Mouse (Mus musculus) liver (tissue): ENCODE measurements around the gene Pxmp4.

Experiments
- DNase-seq: peaks from one replicate; pipeline ENCODE4 v3.0.0-alpha.2; 2020; ENCODE audit warnings: mixed read lengths

The Pxmp4 gene

DNA sequence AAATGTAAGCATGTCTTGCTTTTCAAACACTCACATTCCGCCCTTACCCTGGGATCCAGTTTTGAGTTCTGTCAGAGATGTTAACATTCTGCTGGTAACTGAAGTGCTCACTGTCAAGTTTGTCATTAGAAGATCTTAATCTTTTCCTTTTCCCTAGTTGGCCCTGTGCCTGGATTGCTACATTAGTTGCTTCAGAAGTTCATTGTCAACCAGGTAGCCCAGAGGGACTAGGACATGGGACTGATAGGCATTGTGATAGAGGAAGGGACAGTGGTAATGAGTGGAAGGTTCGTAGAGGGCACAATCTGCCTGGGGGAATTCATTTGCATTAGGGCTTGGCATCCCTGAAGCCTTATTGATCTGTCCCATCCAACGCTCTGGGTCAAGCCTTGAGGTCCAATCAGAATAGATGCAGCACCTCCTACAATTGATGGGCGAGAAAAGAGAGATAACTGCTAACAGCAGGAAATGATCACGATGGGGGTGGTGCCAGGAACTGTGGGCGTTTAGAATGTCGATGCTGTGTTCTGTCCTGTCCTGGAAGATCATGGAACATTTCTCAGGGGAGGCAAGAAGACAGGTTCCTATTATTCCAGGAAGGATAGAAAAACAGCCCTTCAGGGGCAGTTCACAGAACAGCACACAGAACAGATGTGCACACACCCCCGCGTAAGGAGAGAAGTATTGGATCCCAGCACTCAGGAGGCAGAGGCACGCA lies 5.7 kb upstream of the Pxmp4 start:
- no peak for DNase-seq

GRCm38 (mm10) chr2:154606965-154607364 lies 3.5 kb upstream of the Pxmp4 start:
- no peak for DNase-seq

- DNase-seq, result no peak
Measured at GRCm38 (mm10) chr2:154604156-154604555, 648 bp upstream of the Pxmp4 start.

DNA sequence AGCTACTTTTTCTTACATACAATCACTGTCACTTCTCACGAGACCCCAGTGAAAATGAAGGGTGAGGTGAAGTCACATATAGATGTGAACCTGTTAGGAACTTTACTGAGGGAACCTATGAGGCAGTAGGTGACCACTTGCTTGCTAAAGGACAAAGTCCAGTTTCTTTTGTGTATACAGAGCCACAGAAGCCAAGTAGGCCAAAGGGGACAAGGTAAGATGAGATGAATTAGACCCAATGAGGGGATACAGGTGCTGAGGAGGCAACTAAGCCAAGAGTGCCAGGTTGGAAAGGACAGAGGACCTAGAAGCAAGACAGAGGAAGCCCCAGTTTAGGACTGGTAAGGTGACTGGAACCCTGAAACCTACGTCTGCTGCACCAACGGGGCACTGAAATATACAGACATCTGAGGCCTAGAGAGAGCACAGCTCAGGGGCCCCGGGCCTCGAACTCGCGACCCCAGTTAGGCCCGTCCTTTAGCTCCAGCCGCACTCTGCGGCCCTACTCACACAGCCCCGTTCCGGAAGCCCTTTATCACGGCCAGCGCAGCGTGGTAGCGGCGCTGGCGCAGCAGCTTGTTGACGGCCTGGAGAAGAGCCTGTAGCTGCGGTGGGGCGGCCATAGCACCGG lies 386 bp downstream of the Pxmp4 start:
- no peak for DNase-seq

DNA sequence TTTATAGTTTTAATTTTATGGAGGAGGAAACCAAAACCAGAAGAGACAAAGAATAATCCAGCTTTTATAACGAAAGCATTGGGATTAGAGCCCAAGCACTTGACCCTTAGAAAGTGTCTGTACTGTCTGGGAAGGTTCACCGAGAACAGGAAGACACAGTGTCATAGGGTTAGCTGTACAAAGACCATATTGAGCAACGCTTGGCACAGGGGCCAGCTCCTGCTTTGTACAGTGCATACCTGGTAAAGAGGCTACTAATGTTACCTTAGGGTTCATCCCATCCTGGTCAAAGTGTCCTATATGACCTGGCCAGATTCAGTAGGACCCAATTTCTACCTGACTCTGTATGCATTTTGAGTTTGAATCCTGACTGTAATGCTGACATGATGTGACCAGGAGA lies 2.2 kb downstream of the Pxmp4 start:
- DNase-seq, result no peak

GRCm38 (mm10) chr2:154600586-154600985 lies 2.9 kb downstream of the Pxmp4 start:
- no peak for DNase-seq

- no peak for DNase-seq
Measured at GRCm38 (mm10) chr2:154597399-154597798, 6.1 kb downstream of the Pxmp4 start.

GRCm38 (mm10) chr2:154595775-154596174 lies 7.7 kb downstream of the Pxmp4 start:
- DNase-seq, result no peak

- peak; percentile 57 for DNase-seq
Measured at GRCm38 (mm10) chr2:154593025-154593424, 10.5 kb downstream of the Pxmp4 start.

DNA sequence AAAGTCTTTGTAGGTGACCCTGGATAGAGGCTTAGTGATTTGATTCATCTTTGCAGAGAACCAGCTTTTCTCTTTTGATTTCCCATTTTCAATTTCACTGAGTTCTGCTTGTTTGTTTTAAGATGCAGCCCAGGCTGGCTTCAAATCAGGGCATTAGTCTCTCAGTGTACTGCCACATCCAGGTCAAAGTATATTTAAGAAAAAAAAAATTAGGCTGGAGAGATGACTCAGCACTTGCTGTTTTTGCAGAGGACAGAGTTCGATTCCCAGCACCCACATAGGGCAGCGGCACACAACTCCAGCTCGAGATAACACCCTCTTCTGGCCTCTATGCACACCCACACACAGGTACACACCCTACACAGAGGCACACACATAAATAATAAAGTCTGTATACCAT lies 12.3 kb downstream of the Pxmp4 start:
- DNase-seq, result no peak

DNA sequence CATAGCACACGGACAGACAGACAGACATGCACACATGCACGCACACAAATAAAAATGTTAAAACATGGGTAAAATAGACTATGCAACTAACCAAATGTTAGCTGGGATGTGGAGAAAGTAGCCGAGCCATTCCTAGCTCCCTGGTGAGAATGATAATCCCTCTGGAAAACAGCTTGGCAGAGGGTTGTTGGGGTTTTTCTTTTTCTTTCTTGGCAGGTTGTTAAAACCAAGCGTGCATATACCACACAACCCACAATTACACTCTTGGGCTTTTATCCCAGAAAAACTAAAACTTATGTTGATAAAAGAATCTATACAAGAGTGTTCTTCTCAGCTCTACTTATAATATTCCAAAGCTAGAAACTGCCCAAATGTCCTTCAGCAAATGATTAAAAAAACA lies 14.5 kb downstream of the Pxmp4 start:
- no peak for DNase-seq

- DNase-seq, result peak; percentile 74
Measured at GRCm38 (mm10) chr2:154586405-154586804, 17.1 kb downstream of the Pxmp4 start.

GRCm38 (mm10) chr2:154584931-154585601 lies 18.4 kb downstream of the Pxmp4 start:
- DNase-seq, result no peak

DNA sequence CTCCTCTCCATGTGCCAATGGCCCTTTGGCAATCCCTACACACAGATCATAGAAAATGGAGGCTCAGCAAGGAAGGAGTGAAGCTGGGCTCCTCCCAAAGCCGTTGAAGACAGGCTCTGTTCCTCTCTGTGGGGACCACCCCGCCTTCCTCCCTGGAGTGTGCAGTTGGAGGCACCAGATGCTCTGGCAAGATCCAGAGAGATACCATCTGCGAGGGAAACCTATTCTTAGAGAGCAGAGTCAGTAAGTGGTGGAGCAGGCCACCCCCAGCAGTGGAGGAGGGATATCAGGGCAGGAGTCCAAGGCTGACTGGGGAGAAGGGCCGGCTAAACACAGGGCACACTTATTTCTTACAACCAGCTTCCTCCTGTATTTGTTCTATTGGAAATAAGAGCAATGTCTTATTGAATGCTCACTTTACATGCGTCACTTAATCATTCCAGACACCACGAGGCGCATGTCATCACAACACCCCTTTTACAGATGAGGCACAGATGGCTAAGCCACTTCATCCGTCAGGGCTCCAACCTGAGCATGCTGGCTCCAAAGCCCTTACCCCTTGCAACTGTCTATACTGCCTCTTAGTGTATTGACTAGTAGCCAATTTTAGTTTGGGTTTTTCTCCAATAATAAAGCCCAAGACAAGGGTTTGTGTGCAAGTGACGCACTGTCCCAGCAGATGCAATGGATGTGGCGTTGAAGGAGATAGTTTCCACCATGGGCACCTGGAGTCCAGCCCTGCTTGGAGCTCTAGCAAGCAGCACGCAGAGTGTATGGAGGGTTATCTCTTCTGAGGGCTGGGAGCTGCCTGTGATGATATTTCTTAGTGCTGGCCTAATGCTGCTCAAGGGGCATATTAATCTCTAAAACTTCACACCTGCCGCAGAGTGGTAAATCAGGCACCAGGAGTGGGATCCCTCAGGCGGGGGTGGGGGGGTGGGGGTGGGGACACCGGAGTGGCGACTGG lies 19.3 kb downstream of the Pxmp4 start:
- peak; percentile 44 for DNase-seq

DNA sequence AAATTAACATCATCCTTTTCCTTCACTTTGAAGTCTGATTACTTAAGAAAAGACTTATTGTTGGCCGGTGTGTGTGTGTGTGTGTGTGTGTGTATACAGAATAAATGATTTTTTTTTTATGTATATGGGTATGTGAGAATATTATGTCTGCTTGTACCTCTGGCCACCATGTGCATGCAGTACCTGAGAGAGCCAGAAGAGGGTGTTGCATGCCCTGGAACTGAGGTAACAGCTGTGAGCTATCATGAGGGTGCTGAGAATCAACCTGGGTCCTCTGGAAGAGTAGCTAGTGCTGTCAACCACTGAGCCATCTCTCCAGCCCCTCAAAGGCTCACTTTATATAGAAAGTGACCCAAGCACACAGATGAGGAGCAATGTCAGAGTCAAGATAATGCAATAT lies 22.1 kb downstream of the Pxmp4 start:
- DNase-seq, result no peak

DNA sequence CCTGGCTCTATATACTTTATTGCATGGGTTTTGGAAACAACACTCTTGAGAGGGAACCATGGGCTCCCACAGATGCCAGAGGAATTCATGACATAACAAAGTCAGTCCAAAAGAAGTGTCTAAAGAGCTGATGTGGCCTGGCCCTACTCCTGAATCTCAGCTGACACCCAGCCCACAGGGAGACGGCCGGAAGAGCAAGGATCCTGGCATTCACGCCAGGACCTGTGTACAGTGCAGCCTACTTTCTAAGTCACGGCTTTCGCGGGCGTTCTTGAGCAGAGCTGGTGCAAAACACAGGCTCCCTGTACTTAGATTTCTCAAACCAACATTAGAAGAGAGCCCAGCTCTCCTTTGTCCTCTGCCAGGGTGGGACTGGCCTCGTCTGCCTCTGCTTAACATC lies 22.9 kb downstream of the Pxmp4 start:
- no peak for DNase-seq

DNA sequence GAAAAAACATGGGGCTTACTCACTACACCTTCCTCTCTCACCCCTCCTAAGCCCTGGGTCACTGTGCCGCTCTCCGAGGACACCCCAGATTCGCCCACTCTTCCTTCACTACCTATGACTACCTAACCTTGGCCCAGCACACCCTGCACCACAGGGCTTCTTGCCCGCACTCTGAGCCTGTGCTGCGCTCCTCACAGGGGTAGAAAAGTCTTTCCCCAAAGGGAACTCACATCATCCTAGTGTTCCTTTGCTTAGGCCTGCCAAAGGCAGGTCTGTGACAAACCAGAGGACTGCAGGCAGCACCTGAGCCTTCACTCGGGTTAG lies 25.8 kb downstream of the Pxmp4 start:
- DNase-seq, result no peak

DNA sequence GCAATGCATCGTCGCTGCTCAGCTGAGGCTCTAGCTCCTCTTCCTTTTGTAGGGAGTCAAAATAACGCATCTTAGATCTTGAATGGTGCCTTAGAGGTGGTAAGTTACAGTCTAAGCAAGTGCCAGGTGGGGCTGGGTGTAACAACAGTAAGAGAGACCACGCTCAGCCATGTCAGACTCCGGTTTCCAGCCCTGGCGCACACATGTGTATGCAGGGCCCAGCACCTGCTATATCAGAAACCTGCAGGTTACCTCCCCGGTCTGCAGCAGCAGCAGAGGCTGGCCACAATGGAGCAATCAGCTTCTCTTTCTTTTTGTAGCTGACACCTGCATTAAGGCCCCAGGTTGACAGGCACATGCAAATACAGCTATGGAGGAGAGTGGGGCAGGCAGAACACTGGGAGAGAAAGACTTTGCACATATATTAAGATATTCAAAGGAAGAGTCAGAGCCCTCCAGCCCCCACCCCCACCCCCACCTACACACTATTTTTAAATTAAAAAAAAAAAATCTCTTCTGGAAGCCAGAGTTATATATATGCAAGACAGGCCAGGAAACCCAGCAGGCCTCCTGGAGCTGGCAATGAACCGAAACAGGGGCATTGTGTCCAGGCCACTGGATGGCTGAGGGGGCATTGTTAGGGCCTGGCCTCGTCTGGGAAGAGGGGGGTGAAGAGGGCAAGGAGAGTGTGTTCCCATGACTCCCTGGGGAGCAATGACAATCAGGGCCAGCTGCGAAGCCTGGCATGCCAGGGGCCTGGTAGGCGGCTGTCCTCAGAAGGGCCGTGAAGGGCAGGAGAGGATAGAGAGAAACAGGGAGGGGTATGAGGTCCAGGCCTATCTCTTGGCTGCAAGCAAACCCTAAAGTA lies 26.4 kb downstream of the Pxmp4 start:
- DNase-seq, result no peak

DNA sequence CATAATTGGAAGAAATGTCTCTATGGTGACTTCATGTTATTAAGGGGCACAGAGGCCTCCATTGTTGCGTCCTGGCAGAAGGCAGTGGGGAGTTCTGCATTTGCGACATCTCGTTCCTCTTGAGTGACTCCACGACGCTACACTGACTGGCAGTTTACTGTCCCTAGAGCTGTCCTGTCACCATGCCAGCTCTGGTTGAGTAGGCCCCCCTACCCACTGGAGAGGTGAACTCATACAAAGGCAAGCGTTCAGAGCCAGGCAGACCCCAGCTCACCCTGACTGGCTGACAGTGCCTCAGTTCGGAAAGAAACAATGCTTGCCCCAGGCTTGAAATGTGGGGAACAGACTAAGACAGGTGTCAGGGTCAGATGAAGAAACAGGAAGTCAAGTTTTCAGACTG lies 29.2 kb downstream of the Pxmp4 start:
- no peak for DNase-seq

DNA sequence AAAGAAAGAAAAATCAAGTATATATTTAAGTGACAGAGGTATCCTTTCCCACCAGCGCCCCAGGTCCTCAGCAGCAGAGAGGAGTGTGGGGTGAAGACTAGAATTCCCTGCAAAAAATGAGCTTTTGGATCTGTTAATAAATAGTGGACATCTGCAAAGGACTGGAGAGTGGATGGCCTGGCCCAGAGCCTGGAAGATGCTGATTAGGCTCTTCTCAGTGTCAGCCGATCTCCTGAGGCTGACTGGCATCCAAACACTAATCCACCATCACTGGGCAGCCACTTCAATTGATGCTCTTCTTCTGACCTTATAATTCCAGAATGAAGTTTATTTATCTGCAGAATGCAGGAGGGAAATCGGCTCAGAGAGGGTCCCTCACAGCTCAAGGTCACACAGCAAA lies 30.5 kb downstream of the Pxmp4 start:
- DNase-seq, result no peak

- no peak for DNase-seq
Measured at GRCm38 (mm10) chr2:154571976-154572375, 31.5 kb downstream of the Pxmp4 start.

DNA sequence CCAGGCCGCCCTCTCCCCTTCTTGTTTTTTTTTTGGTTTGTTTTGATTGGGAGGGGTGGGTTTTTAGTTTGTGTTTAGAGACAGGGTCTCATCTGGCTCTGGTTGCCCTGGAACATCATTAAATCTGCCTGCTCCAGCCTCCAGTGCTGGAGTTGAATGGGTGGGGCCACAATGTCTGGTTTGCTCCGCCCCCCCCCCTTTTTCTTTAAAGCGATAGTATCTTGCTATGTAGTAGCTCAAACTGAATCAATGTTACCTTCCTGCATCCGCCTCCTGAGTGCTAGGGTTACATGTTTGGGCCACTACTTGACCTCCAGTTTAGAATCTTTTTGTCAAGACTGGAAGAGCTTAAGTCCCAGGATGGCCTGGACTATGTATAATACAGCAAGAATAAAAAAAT lies 32.2 kb downstream of the Pxmp4 start:
- no peak for DNase-seq
